Mouse (Mus musculus) bone marrow, adult 2 months (tissue): ENCODE data around the gene Efna1. TPM values are rescaled to one million over a fixed set of nuclear protein-coding genes. Genes with fewer than 3 reads are reported as not detected.
A peak's percentile ranks its signal among the peaks of the same experiment; 100 is the strongest.

Source experiments
- H3K27ac ChIP-seq: fragments of 200-500 bp; 2 replicates; pipeline ENCODE4 v1.5.1; 2012; ENCODE audit warnings: low read depth, mild to moderate bottlenecking, control low read depth, inconsistent platforms, low read length; ENCODE audit not compliant: control insufficient read depth, poor library complexity, insufficient read depth
- H3K4me1 ChIP-seq: fragments of 200-500 bp; 2 replicates; pipeline ENCODE4 v1.6.1; 2011; ENCODE audit warnings: low read length; ENCODE audit not compliant: control insufficient read depth, insufficient read depth
- H3K4me3 ChIP-seq: fragments of 200-500 bp; replicated peaks from 2 replicates; pipeline ENCODE3; 2011; ENCODE audit warnings: mild to moderate bottlenecking, low read depth, low read length, control low read depth; ENCODE audit not compliant: control insufficient read depth
- CTCF ChIP-seq: fragments of 200-500 bp; IDR thresholded peaks from 2 replicates; pipeline ENCODE4 v1.5.1; 2011; ENCODE audit warnings: low read length, control low read depth; ENCODE audit not compliant: control insufficient read depth, insufficient read depth
- POLR2A ChIP-seq: fragments of 200-500 bp; IDR thresholded peaks from 2 replicates; pipeline ENCODE4 v1.6.1; 2011; ENCODE audit warnings: low read depth, mild to moderate bottlenecking, control low read depth, low read length, borderline replicate concordance; ENCODE audit not compliant: control insufficient read depth
- WGBS: fragments of 180-500 bp; shearing (Covaris S2); methylation state at CpG from one replicate; pipeline ENCODE4 v1.1.7; 2018; 5-methylcytosine and 5-hydroxymethylcytosine counted together
- polyA plus RNA-seq: library from polyadenylated mRNA; stranded (reverse); fragments of >200 nt; gene quantifications from 2 replicates; pipeline ENCODE4 v1.2.4, GENCODE M21; 2011; ENCODE audit warnings: low replicate concordance; ENCODE audit not compliant: missing spikeins, insufficient read depth, insufficient read length

Gene Efna1
- polyA plus RNA-seq = 0.99 and 2.0 TPM in 2 replicates

DNA sequence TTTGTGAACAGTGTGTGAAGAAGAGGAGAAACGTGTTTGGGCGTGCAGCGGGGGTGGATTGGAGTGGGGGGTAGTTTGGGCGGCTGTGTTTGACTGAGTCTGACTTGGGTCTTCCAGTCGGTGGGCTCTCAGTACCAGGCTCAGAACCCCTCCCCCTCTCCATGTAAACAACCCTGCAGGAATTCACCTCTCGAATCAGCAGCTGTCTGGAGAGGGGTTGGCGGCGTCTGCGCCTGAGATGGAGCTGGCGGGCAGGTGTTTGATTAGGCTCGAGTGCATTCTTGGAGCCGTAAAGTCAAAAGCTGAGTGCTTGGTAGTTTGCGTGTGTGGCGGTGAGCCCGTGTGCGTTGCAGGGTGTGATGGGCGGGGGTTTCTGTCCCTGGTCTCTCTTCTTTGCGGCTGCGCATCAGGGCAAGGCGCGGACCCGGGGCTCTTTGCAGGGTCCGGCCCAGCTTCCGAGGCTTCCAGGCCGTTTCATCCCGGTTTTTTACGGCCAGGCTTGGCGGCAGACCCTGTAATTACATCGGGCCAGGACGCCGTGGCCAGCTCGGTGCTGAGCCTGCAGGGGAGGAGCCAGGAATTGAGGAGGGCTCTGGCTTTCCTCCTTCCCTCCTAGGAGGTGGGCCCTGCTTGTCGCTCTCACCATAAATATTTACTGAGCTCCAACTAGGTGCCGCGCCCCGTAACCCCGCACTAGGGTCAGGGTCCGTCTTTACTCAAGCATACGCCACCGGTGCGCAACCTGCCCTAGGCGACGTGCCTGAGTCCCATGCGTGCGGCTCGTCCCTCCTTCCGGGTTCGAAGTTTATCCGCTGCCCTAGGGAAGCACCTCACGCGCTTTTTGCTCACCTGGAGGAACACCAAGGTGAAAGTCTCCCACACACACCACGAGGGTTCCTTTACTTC lies at the start of gene Efna1:
TSS of gene Efna1 (minus strand) at position 537 of the 906 bp plus-strand sequence.
- WGBS = 1% methylated on average over 52 of the region's 52 CpGs
- Histone ChIP-seq H3K27ac (peak within 1 kb of the TSS; percentile 20), H3K4me3 (peak within 1 kb of the TSS; percentile 36), H3K4me1 (peaks cover 4% of the 10 kb centered on the region)
- TF ChIP-seq CTCF (no peak), POLR2A (no peak)

DNA sequence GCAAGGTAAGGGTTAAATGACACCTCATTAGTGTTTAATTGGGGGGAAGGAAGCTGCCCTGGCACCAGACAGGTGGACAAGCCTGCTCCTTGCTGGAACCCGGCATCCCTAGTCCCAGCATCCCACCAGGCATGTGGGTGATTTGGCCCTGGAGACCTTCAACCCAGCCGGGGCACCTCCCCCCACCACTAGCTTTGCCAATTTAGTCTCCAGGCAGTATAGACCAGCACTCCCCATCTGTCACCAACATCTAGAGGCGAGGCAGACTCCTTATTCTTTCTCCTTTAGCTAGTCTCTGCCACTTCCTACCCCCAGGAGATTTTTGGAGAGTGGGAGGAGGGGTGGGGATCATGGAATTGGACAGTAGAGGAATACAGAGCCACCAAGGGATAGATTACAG lies 49.4 kb upstream of the Efna1 start:
- no peak overlapping the region for H3K4me3 ChIP-seq
- 63% methylated on average over 3 of the region's 3 CpGs for WGBS
- H3K4me1 ChIP-seq = no peaks in the 10 kb centered on the region
- TF ChIP-seq CTCF (no peak), POLR2A (no peak)
- no peak overlapping the region for H3K27ac ChIP-seq

DNA sequence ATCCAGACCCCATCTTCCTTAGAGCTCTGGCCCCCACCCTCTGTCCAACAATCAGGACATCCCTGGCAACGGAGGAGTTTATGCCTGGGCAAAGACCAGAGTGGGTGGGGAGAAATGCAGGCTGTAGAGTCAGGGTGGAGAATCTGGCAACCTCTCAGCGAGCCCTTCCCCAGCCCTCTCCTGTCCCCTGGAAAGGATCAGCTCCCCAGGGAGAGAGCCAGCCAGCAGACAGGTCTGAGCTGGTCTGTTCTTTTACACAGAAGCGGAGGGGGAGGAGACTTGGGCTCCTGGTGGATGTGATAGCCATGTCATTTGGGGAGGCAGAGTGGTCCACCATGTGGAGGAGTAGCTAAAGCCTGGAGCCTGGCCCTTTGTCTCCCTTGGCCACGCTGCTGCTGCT lies 47.7 kb upstream of the Efna1 start:
- 53% methylated on average over 4 of the region's 4 CpGs for WGBS
- no peak overlapping the region; the same call in 1 of the 2 replicates for H3K27ac ChIP-seq
- H3K4me3 ChIP-seq = no peak overlapping the region
- TF ChIP-seq POLR2A (no peak), CTCF (no peak)
- no peaks in the 10 kb centered on the region for H3K4me1 ChIP-seq

- no peak for TF ChIP-seq POLR2A
- no peak for TF ChIP-seq CTCF
- H3K4me3 ChIP-seq = no peak overlapping the region
- 76% methylated on average over 9 of the region's 9 CpGs for WGBS
- no peak overlapping the region for H3K27ac ChIP-seq
- peaks cover under 1% of the 10 kb centered on the region; the same call in 1 of the 2 replicates for H3K4me1 ChIP-seq
Observed at GRCm38 (mm10) chr3:89327371-89327870, 46.5 kb upstream of the Efna1 start.

DNA sequence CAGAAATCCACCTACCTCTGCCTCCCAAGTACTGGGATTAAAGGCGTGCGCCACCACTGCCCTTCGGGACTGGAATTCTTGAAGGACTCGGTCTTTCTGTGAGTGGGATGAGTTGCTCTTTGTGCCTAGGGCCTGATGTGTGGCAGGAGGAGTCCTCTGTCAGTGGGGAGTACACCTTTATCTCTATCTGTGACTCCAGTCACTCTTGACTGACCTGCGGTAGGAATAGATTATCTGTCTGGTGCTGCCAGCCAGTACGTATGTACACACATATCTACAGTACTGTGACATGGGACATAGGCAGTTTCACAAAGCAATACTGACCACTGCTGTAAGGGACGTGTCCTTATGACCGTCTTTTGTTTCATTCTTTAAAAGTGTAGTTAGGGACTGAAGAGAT lies 44.9 kb upstream of the Efna1 start:
- TF ChIP-seq POLR2A = no peak
- no peak for TF ChIP-seq CTCF
- 80% methylated on average over 8 of the region's 8 CpGs for WGBS
- peaks cover 3% of the 10 kb centered on the region for H3K4me1 ChIP-seq
- no peak overlapping the region for H3K27ac ChIP-seq
- H3K4me3 ChIP-seq = no peak overlapping the region

DNA sequence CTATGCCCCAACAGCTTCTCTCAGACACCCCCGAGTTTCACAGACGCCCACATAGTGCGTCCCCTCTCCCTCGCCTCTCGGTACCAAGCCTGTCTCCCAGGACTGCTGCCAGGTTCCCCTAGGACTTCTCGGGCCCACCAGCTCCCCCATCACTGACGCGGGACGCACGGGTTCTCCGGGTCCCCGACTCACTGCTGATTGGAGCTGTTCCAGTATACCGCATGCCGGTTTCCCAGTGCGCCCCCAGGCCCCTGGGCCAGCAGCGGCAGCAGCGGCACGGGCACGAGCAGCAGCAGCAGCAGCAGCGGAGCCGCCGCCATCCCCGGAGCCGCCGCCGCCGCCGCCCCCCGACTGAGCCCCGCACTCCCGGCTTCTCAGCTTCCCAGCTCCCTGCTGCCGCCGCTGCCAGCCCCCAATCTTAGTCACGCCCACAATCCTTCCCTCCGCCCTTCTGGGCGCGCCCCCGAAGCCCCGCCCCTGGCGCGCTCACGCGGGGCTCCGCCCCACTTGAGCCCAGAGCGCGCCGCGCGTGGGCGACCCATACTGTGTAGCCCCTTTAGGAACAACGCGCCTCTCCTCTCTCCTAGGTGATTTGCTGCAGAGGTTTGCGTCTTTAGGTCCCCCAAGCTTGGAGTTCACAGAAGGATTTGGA lies 41.7 kb upstream of the Efna1 start, which contains the start of gene Efna3:
TSS of gene Efna3 (minus strand) at position 452 of the 652 bp plus-strand sequence.
- Histone ChIP-seq H3K27ac (no peak within 1 kb of the TSS), H3K4me3 (no peak within 1 kb of the TSS), H3K4me1 (peaks cover 3% of the 10 kb centered on the region)
- TF ChIP-seq POLR2A (no peak), CTCF (no peak)
- WGBS = 3% methylated on average over 53 of the region's 53 CpGs

DNA sequence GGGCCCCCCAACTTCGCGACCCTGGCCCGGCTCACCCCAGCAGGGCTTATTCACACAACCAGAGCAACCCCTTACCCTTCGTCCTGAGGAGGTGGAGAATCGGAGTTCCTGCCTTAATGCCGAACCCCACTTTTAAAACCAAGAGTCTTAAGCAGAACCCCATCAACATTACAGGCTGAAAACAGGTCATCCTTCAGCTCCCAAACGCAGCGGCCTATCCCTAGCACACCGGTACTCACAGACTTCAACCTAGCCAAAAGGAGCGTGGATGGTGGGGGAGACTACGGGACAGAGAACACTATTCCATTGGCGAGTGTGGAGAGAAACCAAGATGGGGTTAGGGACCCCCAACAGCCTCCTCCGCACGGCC lies 41.2 kb upstream of the Efna1 start:
- WGBS = 2% methylated on average over 14 of the region's 14 CpGs
- peaks cover 3% of the 10 kb centered on the region for H3K4me1 ChIP-seq
- H3K4me3 ChIP-seq = no peak overlapping the region
- no peak for TF ChIP-seq POLR2A
- no peak for TF ChIP-seq CTCF
- H3K27ac ChIP-seq = no peak overlapping the region
